Mouse (Mus musculus) ES-E14 (cell line): Measurements from ENCODE around the gene Rasl10b. TPM values are rescaled to one million over a fixed set of nuclear protein-coding genes. Genes with fewer than 3 reads are reported as not detected.

Experiments
- DNase-seq: peaks from one replicate; pipeline ENCODE4 v3.0.0-alpha.2; 2013; ENCODE audit warnings: low read depth, low spot score
- H3K27ac ChIP-seq: 2 replicates; pipeline ENCODE4 v1.5.1; 2012; ENCODE audit warnings: low read depth, mild to moderate bottlenecking, low read length, moderate library complexity, mixed read lengths; ENCODE audit not compliant: poor library complexity, insufficient read depth, severe bottlenecking
- H3K36me3 ChIP-seq: 2 replicates; pipeline ENCODE4 v1.6.1; 2012; ENCODE audit warnings: mild to moderate bottlenecking, low read length, moderate library complexity, mixed read lengths; ENCODE audit not compliant: control insufficient read depth, poor library complexity, insufficient read depth, severe bottlenecking
- H3K4me1 ChIP-seq, 2 experiments: fragments of 150-350 bp in 1 of 2; sonication (generic) in 1 of 2; 2 replicates each; pipeline ENCODE4 v1.6.1; 2012; ENCODE audit warnings: low read length in 2 of 2, mild to moderate bottlenecking in 1 of 2, mixed read lengths in 1 of 2; ENCODE audit not compliant: control insufficient read depth in 2 of 2, insufficient read depth in 2 of 2, poor library complexity in 1 of 2
- H3K4me3 ChIP-seq, 2 experiments: fragments of 150-350 bp in 1 of 2; sonication (generic) in 1 of 2; 2 replicates each; pipeline ENCODE4 v1.5.1; 2012; ENCODE audit warnings: low read length in 2 of 2, low read depth in 1 of 2, mild to moderate bottlenecking in 1 of 2, mixed read lengths in 1 of 2; ENCODE audit not compliant: insufficient read depth in 1 of 2, poor library complexity in 1 of 2, severe bottlenecking in 1 of 2
- H3K9ac ChIP-seq: 2 replicates; pipeline ENCODE4 v1.6.1; 2012; ENCODE audit warnings: low read depth, mild to moderate bottlenecking, low read length, mixed read lengths; ENCODE audit not compliant: poor library complexity, insufficient read depth, severe bottlenecking
- H3K9me3 ChIP-seq: fragments of 150-350 bp; sonication (generic); 2 replicates; pipeline ENCODE4 v1.6.1; 2012; ENCODE audit warnings: low read depth, mild to moderate bottlenecking, low read length; ENCODE audit not compliant: control insufficient read depth, insufficient read depth
- CHD2 ChIP-seq: IDR thresholded peaks from 2 replicates; pipeline ENCODE4 v1.6.1; 2014; ENCODE audit warnings: mild to moderate bottlenecking, low read depth, low read length, inconsistent platforms
- HCFC1 ChIP-seq: IDR thresholded peaks from 2 replicates; pipeline ENCODE4 v1.6.1; 2012; ENCODE audit warnings: low read length, inconsistent platforms, borderline replicate concordance; ENCODE audit not compliant: insufficient read depth
- MAFK ChIP-seq: IDR thresholded peaks from 2 replicates; pipeline ENCODE4 v1.6.1; 2014; ENCODE audit warnings: mild to moderate bottlenecking, low read depth, low read length, inconsistent platforms; ENCODE audit not compliant: insufficient read depth
- ZC3H11A ChIP-seq: IDR thresholded peaks from 2 replicates; pipeline ENCODE4 v1.6.1; 2012; ENCODE audit warnings: low read depth, mild to moderate bottlenecking, inconsistent platforms, low read length, borderline replicate concordance
- ZNF384 ChIP-seq: IDR thresholded peaks from 2 replicates; pipeline ENCODE4 v1.6.1; 2012; ENCODE audit warnings: low read depth, low read length, inconsistent platforms
- in situ Hi-C, 2 experiments: fragments of 600-800 bp; cut with MboI; formaldehyde crosslinking; loops; one replicate each; pipeline ENCODE4 v1.15.1; 2025; ENCODE audit warnings: low sequenced_read_pairs in 2 of 2, inconsistent platforms in 1 of 2; ENCODE audit not compliant: unreplicated experiment in 2 of 2
- total RNA-seq: library from RNA; depleted of rRNA; stranded (reverse); fragments of 300-350 nt; gene quantifications from 2 replicates; pipeline ENCODE4 v1.2.3, GENCODE M21; 2012

Gene Rasl10b
- total RNA-seq, 1 experiment: 1.9 TPM

DNA sequence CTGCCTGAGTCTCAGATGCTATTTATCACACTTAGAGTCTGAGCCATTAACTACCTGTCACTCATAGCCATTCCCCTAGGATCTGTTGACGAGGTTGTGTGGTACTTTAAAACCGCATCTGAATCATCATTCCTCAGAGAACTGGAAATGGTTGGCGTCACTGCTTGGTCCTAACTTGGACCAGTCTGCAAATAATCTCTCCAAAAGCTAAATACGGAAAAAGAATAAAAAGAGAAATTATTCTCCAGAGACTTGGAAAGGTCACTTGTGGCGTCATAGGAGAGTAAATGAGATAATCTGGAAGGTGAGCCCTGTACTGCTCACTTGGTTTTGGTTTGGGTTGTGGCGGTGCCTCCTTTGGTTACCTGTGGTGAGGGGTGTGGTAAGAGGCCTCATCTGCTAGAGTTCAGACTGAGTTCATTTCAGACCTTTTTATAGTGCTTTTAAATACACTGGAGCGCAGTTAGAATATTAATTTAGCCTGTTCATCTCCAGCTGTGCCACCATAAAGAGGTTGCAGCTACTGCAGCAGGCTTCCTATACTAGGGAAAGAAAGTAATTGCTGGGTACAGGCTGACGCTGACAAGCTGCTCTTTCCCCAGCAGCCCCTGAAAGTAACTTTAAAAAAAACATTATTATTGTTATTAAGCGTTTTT lies 25.9 kb upstream of the Rasl10b start:
- Histone ChIP-seq H3K27ac (no peak overlapping the region), H3K4me1 (no peaks in the 10 kb centered on the region), H3K36me3 (no peaks in the 10 kb centered on the region), H3K4me3 (no peak overlapping the region), H3K9me3 (no peaks in the 10 kb centered on the region), H3K9ac (no peak overlapping the region)
- TF ChIP-seq CHD2: no peak
- TF ChIP-seq ZNF384: no peak
- no peak for TF ChIP-seq ZC3H11A
- no peak for TF ChIP-seq MAFK
- no peak for TF ChIP-seq HCFC1
- DNase-seq: no peak
- in situ Hi-C loops: no loop called here

DNA sequence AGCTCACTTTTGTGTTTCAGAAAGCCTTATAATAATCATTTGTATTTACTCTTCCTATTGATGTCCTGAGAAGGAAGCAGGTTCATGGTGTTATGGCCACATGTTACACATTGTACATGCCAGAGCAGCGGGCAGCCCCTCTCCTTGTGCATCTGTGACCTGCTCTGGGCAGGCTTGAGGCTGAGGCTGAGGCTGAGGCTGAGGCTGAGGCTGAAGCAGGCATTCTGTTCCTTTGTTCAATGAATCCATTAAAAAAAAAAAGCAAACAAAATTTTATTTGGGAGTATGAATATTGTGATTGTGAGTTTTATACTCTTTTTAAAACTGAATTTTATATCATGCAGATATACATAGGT lies 25.4 kb upstream of the Rasl10b start:
- Histone ChIP-seq H3K9ac (no peak overlapping the region), H3K36me3 (no peaks in the 10 kb centered on the region), H3K4me1 (no peaks in the 10 kb centered on the region), H3K27ac (no peak overlapping the region), H3K9me3 (no peaks in the 10 kb centered on the region), H3K4me3 (no peak overlapping the region)
- TF ChIP-seq ZC3H11A: no peak
- TF ChIP-seq ZNF384: no peak
- no peak for TF ChIP-seq HCFC1
- TF ChIP-seq CHD2: no peak
- no peak for TF ChIP-seq MAFK
- DNase-seq: no peak
- in situ Hi-C loops: no loop called here

DNA sequence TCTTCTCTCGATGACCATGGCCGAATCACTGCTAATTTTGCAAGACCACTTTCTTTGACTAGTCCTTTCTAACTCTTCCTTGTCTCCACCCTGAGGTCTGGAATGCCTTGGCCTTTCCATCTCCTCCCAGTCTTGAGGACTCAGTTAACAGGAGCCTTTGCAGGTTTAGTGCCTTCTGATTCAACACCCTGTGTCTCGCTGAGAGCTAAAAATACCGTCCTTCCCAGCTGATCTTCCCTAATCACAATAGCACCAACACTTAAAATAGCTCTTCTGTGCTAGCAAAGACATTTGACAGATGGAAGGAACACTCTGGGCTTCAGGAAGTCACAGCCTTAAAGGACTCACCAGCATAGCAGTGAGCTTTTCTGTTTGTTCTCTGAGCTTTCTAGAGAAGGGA lies 15.9 kb upstream of the Rasl10b start:
- H3K4me1 ChIP-seq: peaks cover 0 to 2% of the 10 kb centered on the region in 2 experiments; a peak in 1 of 4 replicates
- TF ChIP-seq ZNF384 (no peak), MAFK (no peak), ZC3H11A (no peak), HCFC1 (no peak), CHD2 (no peak)
- in situ Hi-C loops: no loop called here
- no peak for DNase-seq
- H3K4me3 ChIP-seq: no peak overlapping the region
- H3K36me3 ChIP-seq: no peaks in the 10 kb centered on the region; the same call in 1 of the 2 replicates
- no peak overlapping the region for H3K27ac ChIP-seq
- H3K9ac ChIP-seq: no peak overlapping the region
- no peaks in the 10 kb centered on the region for H3K9me3 ChIP-seq

DNA sequence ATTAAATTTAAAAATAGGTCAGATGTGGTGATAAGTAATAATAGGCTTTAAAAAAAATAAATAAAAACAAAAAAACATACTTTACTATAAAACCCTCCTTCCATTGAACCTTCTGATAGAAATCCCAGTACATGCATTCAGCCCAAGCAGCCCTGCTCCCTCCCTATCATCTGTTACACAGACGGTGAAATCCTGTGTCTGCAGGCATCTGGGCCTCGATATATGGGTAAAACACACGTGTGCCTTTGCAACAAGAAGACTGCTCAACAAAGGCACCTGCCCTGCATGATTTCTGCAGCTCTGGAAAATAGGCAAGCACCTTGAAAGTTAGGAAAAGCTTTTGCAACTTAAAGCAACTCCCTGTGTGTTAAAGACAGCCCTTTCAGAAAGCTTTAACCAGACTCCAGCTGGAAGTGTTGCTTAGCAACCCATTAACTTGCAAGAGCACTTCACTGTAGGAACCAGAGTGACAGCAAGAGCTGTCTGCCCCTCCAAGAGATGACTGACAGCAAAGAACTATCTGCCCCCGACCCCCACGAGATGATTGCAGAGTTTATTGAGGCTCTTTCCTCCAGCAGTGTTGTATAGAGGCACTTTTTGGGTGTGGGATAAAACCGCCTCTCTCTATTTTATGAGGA lies 14.0 kb upstream of the Rasl10b start:
- no peaks in the 10 kb centered on the region; the same call in 1 of the 2 replicates for H3K36me3 ChIP-seq
- H3K4me1 ChIP-seq: peaks cover 0 to 2% of the 10 kb centered on the region in 2 experiments; a peak in 1 of 4 replicates
- TF ChIP-seq MAFK (no peak), ZC3H11A (no peak), ZNF384 (no peak), HCFC1 (no peak), CHD2 (no peak)
- DNase-seq: no peak
- H3K27ac ChIP-seq: no peak overlapping the region
- in situ Hi-C loops: no loop called here
- no peak overlapping the region for H3K4me3 ChIP-seq
- no peak overlapping the region for H3K9ac ChIP-seq
- H3K9me3 ChIP-seq: no peaks in the 10 kb centered on the region
